Mouse (Mus musculus) kidney, adult 2 months (tissue): ENCODE results near the gene Sdk1.

Experiments
- CTCF ChIP-seq: fragments of 200-500 bp; conservative IDR thresholded peaks from 2 replicates; pipeline ENCODE4 v1.5.1; 2011; ENCODE audit warnings: low read depth, mild to moderate bottlenecking, control low read depth, low read length, moderate library complexity, mixed read lengths; ENCODE audit not compliant: insufficient read depth, insufficient read length
- POLR2A ChIP-seq: fragments of 200-500 bp; IDR thresholded peaks from one replicate; pipeline ENCODE4 v1.6.1; 2011; ENCODE audit warnings: low read depth, low read length, control low read depth

DNA sequence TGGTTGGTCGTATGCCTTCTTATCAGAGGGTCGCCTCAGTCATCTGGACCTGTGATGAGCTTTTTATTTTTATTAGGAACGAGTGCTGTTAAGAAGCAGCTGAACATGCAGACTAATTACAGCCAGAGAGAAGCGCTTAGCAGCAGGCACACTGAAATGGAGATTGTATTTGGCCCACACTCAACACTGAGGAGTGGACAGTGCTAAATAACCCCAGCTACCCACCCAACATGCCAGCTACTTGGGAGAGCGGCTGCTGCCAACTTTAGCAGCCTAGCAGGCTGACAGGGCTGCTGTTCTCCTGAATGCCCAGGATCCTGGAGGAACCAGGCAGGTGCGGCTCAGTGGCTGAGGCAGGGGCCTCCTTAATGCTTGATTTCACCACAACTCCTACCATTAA is 739.5 kb downstream of the Sdk1 start:
- TF ChIP-seq POLR2A (no peak), CTCF (no peak)
